Mouse (Mus musculus) forebrain, embryonic 10.5 days (tissue): Measurements from ENCODE around the gene Ptpro. TPM values are rescaled to one million over a fixed set of nuclear protein-coding genes. Genes with fewer than 3 reads are reported as not detected.

Experiments
- DNase-seq: peaks from one replicate; pipeline ENCODE4 v3.0.0-alpha.2; 2017; ENCODE audit warnings: low spot score; ENCODE audit errors: extremely low spot score
- H3K27ac ChIP-seq: fragments of 300-500 bp; sonication (generic); 2 replicates; pipeline ENCODE4 v1.5.1; 2016; ENCODE audit warnings: mild to moderate bottlenecking
- H3K27me3 ChIP-seq: fragments of 300-500 bp; sonication (generic); 2 replicates; pipeline ENCODE4 v1.6.1; 2016; ENCODE audit warnings: mild to moderate bottlenecking; ENCODE audit not compliant: poor library complexity, severe bottlenecking
- H3K36me3 ChIP-seq: fragments of 300-500 bp; sonication (generic); replicated peaks from 2 replicates; pipeline ENCODE4 v1.6.1; 2016; ENCODE audit warnings: mild to moderate bottlenecking, moderate library complexity
- H3K4me1 ChIP-seq: fragments of 300-500 bp; sonication (generic); 2 replicates; pipeline ENCODE4 v1.6.1; 2016
- H3K4me3 ChIP-seq: fragments of 300-500 bp; sonication (generic); 2 replicates; pipeline ENCODE4 v1.5.1; 2016; ENCODE audit warnings: mild to moderate bottlenecking, moderate library complexity
- H3K9me3 ChIP-seq: fragments of 300-500 bp; sonication (generic); 2 replicates; pipeline ENCODE4 v1.6.1; 2016; ENCODE audit warnings: mild to moderate bottlenecking, moderate library complexity
- WGBS: fragments of 180-500 bp; shearing (Covaris S2); methylation state at CpG from one replicate; pipeline ENCODE4 v1.1.7; 2016; 5-methylcytosine and 5-hydroxymethylcytosine counted together
- polyA plus RNA-seq: library from polyadenylated mRNA; unstranded; fragments of >200 nt; fragmentation: Nextera tagmentation; extraction: Ambion mirVana; gene quantifications from 2 replicates; pipeline ENCODE4 v1.2.1, GENCODE M21; 2016

Ptpro gene
- polyA plus RNA-seq, 1 experiment from 2014 or later, result 2.9 TPM

- H3K4me1 ChIP-seq, result 0 out of 2 replicates have a peak, but pooled peaks cover 6% of the 10 kb centered on the region
- 72% methylated on average over 6 of the region's 6 CpGs for WGBS
- no peaks in the 10 kb centered on the region for H3K9me3 ChIP-seq
- no peak for DNase-seq
- no peak overlapping the region for H3K4me3 ChIP-seq
- H3K27ac ChIP-seq, result no peak overlapping the region
- H3K36me3 ChIP-seq, result no peaks in the 10 kb centered on the region
- no peaks in the 10 kb centered on the region for H3K27me3 ChIP-seq
Observed at GRCm38 (mm10) chr6:137498781-137499180, 246.7 kb downstream of the Ptpro start.

GRCm38 (mm10) chr6:137503009-137503408 lies 250.9 kb downstream of the Ptpro start:
- Histone ChIP-seq H3K36me3 (no peaks in the 10 kb centered on the region), H3K4me1 (no peaks in the 10 kb centered on the region), H3K27me3 (no peaks in the 10 kb centered on the region), H3K27ac (no peak overlapping the region), H3K4me3 (no peak overlapping the region), H3K9me3 (no peaks in the 10 kb centered on the region)
- DNase-seq, result no peak
- WGBS, result 87% methylated on average over 7 of the region's 7 CpGs

- H3K9me3 ChIP-seq, result no peaks in the 10 kb centered on the region
- DNase-seq, result no peak
- H3K36me3 ChIP-seq, result no peaks in the 10 kb centered on the region
- no peak overlapping the region for H3K4me3 ChIP-seq
- H3K4me1 ChIP-seq, result no peaks in the 10 kb centered on the region
- H3K27me3 ChIP-seq, result no peaks in the 10 kb centered on the region
- 89% methylated on average over 8 of the region's 8 CpGs for WGBS
- no peak overlapping the region for H3K27ac ChIP-seq
Observed at GRCm38 (mm10) chr6:137503462-137503861, 251.3 kb downstream of the Ptpro start.

GRCm38 (mm10) chr6:137504052-137504451 lies 251.9 kb downstream of the Ptpro start:
- 50% methylated on average over 1 of the region's 1 CpGs for WGBS
- H3K27me3 ChIP-seq, result no peaks in the 10 kb centered on the region
- no peaks in the 10 kb centered on the region for H3K36me3 ChIP-seq
- H3K27ac ChIP-seq, result no peak overlapping the region
- no peak overlapping the region for H3K4me3 ChIP-seq
- H3K4me1 ChIP-seq, result no peaks in the 10 kb centered on the region
- no peaks in the 10 kb centered on the region for H3K9me3 ChIP-seq
- no peak for DNase-seq

- H3K36me3 ChIP-seq, result no peaks in the 10 kb centered on the region
- H3K4me1 ChIP-seq, result no peaks in the 10 kb centered on the region
- no peak overlapping the region for H3K4me3 ChIP-seq
- H3K9me3 ChIP-seq, result no peaks in the 10 kb centered on the region
- no peaks in the 10 kb centered on the region for H3K27me3 ChIP-seq
- no peak overlapping the region for H3K27ac ChIP-seq
- no peak for DNase-seq
- WGBS, result 89% methylated on average over 3 of the region's 3 CpGs
Observed at GRCm38 (mm10) chr6:137505555-137506227, 253.6 kb downstream of the Ptpro start.

- no peak overlapping the region for H3K27ac ChIP-seq
- no peaks in the 10 kb centered on the region for H3K9me3 ChIP-seq
- 94% methylated on average over 7 of the region's 7 CpGs for WGBS
- no peak overlapping the region for H3K4me3 ChIP-seq
- no peaks in the 10 kb centered on the region for H3K36me3 ChIP-seq
- DNase-seq, result no peak
- H3K4me1 ChIP-seq, result no peaks in the 10 kb centered on the region
- H3K27me3 ChIP-seq, result no peaks in the 10 kb centered on the region
Observed at GRCm38 (mm10) chr6:137506563-137506962, 254.4 kb downstream of the Ptpro start.

- no peaks in the 10 kb centered on the region for H3K27me3 ChIP-seq
- 96% methylated on average over 19 of the region's 19 CpGs for WGBS
- no peak overlapping the region for H3K4me3 ChIP-seq
- H3K4me1 ChIP-seq, result no peaks in the 10 kb centered on the region
- no peak for DNase-seq
- no peak overlapping the region for H3K27ac ChIP-seq
- no peaks in the 10 kb centered on the region for H3K9me3 ChIP-seq
- no peaks in the 10 kb centered on the region for H3K36me3 ChIP-seq
Observed at GRCm38 (mm10) chr6:137508936-137509335, 256.8 kb downstream of the Ptpro start.

- no peaks in the 10 kb centered on the region for H3K36me3 ChIP-seq
- no peaks in the 10 kb centered on the region for H3K9me3 ChIP-seq
- no peak for DNase-seq
- no peaks in the 10 kb centered on the region for H3K4me1 ChIP-seq
- no peak overlapping the region for H3K27ac ChIP-seq
- 93% methylated on average over 14 of the region's 14 CpGs for WGBS
- H3K4me3 ChIP-seq, result no peak overlapping the region
- H3K27me3 ChIP-seq, result no peaks in the 10 kb centered on the region
Observed at GRCm38 (mm10) chr6:137509341-137510045, 257.4 kb downstream of the Ptpro start.

- WGBS, result 87% methylated on average over 5 of the region's 5 CpGs
Observed at GRCm38 (mm10) chr6:137512753-137513152, 260.6 kb downstream of the Ptpro start.

More at GRCm38 (mm10) chr6:137512753-137513152, 260.6 kb downstream of the Ptpro start:
- DNase-seq, result no peak
- no peaks in the 10 kb centered on the region for H3K4me1 ChIP-seq
- no peaks in the 10 kb centered on the region for H3K27me3 ChIP-seq
- no peaks in the 10 kb centered on the region for H3K36me3 ChIP-seq
- H3K9me3 ChIP-seq, result no peaks in the 10 kb centered on the region
- no peak overlapping the region for H3K4me3 ChIP-seq
- H3K27ac ChIP-seq, result no peak overlapping the region

Other genes with a start within 250 kb of the Ptpro start
- gene Rerg, start 81.8 kb upstream of the Ptpro start, polyA plus RNA-seq, result 1.0 and 1.1 TPM in 2 replicates